Mouse (Mus musculus): ENCODE results near the gene Dennd4a. TPM values are rescaled to one million over a fixed set of nuclear protein-coding genes. Genes with fewer than 3 reads are reported as not detected.

Gene Dennd4a
- polyA plus RNA-seq, 1 experiment from 2014 or later = 6.1 TPM

DNA sequence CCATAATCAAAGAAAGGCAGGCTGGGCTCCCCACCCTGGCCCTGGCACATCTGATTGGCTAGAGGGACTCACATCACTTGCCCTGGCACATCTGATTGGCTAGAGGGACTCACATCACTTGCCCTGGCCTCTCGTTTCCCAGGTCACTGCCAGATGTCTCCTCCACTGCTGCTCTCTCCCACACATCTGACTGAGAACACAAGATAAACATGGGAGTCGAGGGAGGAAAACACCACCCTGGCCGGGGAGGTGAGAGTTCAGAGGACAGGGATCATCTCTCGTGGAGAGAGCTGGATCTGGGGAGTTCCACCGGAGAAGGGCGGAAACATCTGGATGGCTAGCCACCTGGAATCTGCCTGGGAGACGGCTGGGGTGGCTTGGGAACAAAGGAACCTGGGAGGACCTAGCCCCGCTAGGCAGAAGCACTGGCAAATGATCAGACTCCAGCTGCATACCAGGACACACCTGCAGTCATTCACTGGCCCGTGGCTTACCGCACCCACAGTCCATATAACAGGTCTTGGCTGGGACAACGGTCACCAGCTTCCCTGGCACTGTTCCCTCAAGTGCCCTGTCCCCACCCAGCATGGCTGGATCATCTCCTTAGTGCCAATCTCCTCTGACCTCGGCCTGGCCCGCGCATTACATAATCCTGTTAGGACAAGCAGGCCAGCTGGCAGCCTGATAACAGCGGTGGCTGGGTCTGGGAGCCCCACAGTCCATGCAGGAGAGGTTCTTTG, 123.0 kb downstream of the Dennd4a start:
- H3K9ac ChIP-seq (ENCODE audit: low read depth, low read length) = no peak overlapping the region
- H3K9me3 ChIP-seq (ENCODE audit: control insufficient read depth, low read length) = no peaks in the 10 kb centered on the region
- peak; percentile 90; the same call in 1 of the 2 replicates for ATAC-seq (ENCODE audit: low FRiP score, low TSS enrichment)
- H3K4me3 ChIP-seq (ENCODE audit: low read length) = 0 out of 2 replicates have a peak overlapping the region, but pooled peaks have one; percentile 4
- H3K27ac ChIP-seq (ENCODE audit: low read depth, low read length) = peak overlapping the region; percentile 48
- no peaks in the 10 kb centered on the region for H3K27me3 ChIP-seq (ENCODE audit: control insufficient read depth, insufficient read depth, low read length)
- 33% methylated on average over 15 of the region's 15 CpGs for WGBS
- H3K36me3 ChIP-seq (ENCODE audit: control insufficient read depth, insufficient read depth, low read length) = no peaks in the 10 kb centered on the region
- peak overlapping the region; percentile 37; the same call in 1 of the 2 replicates for H3K4me2 ChIP-seq (replicated peaks; ENCODE audit: low read depth, low read length)
- H3K4me1 ChIP-seq (ENCODE audit: control insufficient read depth, insufficient read depth, low read length) = no peaks in the 10 kb centered on the region

DNA sequence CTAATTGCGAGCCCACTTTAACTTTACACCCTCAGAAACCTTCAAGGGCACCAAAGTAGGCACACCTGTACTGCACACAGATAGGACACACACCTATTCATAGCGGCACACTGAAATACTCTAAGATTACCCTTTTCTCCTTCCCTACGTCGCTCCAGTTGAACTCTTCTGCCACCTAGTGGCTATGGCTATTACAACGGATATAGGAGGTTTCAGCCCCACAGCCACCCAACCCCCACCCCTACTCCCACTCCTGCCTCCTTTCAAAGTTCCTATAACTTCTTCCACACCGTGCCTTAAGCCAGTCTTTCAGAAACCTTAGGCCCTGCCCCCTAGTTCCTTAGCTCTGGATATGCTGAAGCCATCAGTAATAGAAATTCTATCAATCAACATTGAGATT, 125.4 kb downstream of the Dennd4a start:
- Histone ChIP-seq H3K27ac (ENCODE audit: low read depth, low read length) (no peak overlapping the region), H3K4me2 (replicated peaks; ENCODE audit: low read depth, low read length) (no peak overlapping the region), H3K27me3 (ENCODE audit: control insufficient read depth, insufficient read depth, low read length) (no peaks in the 10 kb centered on the region), H3K36me3 (ENCODE audit: control insufficient read depth, insufficient read depth, low read length) (no peaks in the 10 kb centered on the region), H3K4me3 (ENCODE audit: low read length) (no peak overlapping the region), H3K4me1 (ENCODE audit: control insufficient read depth, insufficient read depth, low read length) (peaks cover 3% of the 10 kb centered on the region; the same call in 1 of the 2 replicates), H3K9ac (ENCODE audit: low read depth, low read length) (no peak overlapping the region), H3K9me3 (ENCODE audit: control insufficient read depth, low read length) (no peaks in the 10 kb centered on the region)
- ATAC-seq (ENCODE audit: low FRiP score, low TSS enrichment) = no peak
- whole genome bisulfite sequencing = 9% methylated on average over 6 of the region's 6 CpGs

DNA sequence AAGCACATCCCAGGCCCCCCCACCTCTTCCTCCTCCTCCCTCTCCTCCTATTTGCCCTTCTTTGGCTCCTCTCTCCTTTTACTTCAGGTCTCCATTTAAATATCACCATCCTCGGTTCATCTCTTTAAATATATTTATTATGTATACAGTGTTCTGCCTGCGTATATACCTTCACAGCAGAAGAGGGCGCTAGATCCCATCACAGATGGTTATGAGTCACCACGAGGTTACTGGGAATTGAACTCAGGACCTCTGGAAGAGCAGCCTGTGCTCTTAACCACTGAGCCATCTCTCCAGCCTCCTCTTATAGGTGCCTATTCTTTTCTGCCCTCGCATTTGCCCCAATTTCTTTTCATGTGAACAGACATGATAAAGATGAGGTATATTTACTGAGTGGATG, 126.4 kb downstream of the Dennd4a start:
- Histone ChIP-seq H3K36me3 (ENCODE audit: control insufficient read depth, insufficient read depth, low read length) (no peaks in the 10 kb centered on the region), H3K27me3 (ENCODE audit: control insufficient read depth, insufficient read depth, low read length) (no peaks in the 10 kb centered on the region), H3K9me3 (ENCODE audit: control insufficient read depth, low read length) (no peaks in the 10 kb centered on the region), H3K9ac (ENCODE audit: low read depth, low read length) (no peak overlapping the region), H3K4me3 (ENCODE audit: low read length) (no peak overlapping the region), H3K4me1 (ENCODE audit: control insufficient read depth, insufficient read depth, low read length) (peaks cover 3% of the 10 kb centered on the region; the same call in 1 of the 2 replicates), H3K27ac (ENCODE audit: low read depth, low read length) (no peak overlapping the region), H3K4me2 (replicated peaks; ENCODE audit: low read depth, low read length) (no peak overlapping the region)
- no peak for ATAC-seq (ENCODE audit: low FRiP score, low TSS enrichment)
- WGBS = 64% methylated on average over 5 of the region's 5 CpGs

DNA sequence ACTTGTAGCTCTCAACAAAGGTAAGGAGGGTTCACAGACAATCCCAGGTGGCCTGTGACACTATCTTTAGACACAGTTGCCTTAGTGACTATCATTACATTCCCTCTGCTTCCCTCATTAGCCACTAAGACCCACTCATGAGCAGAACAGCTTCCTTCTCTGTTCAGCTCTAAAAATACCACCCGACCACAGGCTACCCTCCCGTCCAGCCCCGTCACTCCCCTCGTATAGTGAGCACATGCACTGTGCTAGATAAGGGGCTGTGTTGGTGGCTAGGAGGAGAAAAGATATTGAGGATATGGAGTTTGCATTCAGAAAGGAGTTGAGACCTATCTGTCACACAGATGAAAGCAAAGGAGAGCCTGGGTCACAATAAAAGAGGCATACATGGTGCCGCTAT, 127.4 kb downstream of the Dennd4a start:
- no peaks in the 10 kb centered on the region for H3K9me3 ChIP-seq (ENCODE audit: control insufficient read depth, low read length)
- H3K4me1 ChIP-seq (ENCODE audit: control insufficient read depth, insufficient read depth, low read length) = peaks cover 3% of the 10 kb centered on the region; the same call in 1 of the 2 replicates
- no peak overlapping the region for H3K27ac ChIP-seq (ENCODE audit: low read depth, low read length)
- no peak overlapping the region for H3K4me2 ChIP-seq (replicated peaks; ENCODE audit: low read depth, low read length)
- WGBS = 85% methylated on average over 5 of the region's 5 CpGs
- no peak overlapping the region for H3K4me3 ChIP-seq (ENCODE audit: low read length)
- no peaks in the 10 kb centered on the region for H3K27me3 ChIP-seq (ENCODE audit: control insufficient read depth, insufficient read depth, low read length)
- no peak for ATAC-seq (ENCODE audit: low FRiP score, low TSS enrichment)
- no peaks in the 10 kb centered on the region for H3K36me3 ChIP-seq (ENCODE audit: control insufficient read depth, insufficient read depth, low read length)
- no peak overlapping the region for H3K9ac ChIP-seq (ENCODE audit: low read depth, low read length)

DNA sequence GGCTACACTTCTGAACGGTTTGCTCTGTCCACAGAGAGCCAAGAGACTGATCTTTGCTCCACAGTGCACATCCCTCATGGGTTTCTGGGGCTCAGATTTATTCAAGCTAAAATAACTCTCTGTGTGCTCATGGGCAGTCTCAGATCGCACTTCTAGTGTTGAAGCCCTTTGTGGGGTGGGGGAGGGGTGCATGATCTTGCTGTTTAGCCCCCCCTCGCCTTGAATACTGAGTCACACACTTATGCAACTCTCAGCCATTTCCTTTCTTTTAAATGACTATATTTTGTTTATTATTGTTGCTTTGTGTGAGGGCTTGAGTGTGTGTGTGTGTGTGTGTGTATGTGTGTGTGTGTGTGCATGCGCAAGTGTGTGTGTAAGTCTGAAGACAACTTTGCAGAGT, 128.1 kb downstream of the Dennd4a start:
- no peaks in the 10 kb centered on the region for H3K36me3 ChIP-seq (ENCODE audit: control insufficient read depth, insufficient read depth, low read length)
- no peak overlapping the region for H3K4me3 ChIP-seq (ENCODE audit: low read length)
- H3K9ac ChIP-seq (ENCODE audit: low read depth, low read length) = no peak overlapping the region
- H3K4me2 ChIP-seq (replicated peaks; ENCODE audit: low read depth, low read length) = no peak overlapping the region
- no peak for ATAC-seq (ENCODE audit: low FRiP score, low TSS enrichment)
- peaks cover 7% of the 10 kb centered on the region; the same call in 1 of the 2 replicates for H3K4me1 ChIP-seq (ENCODE audit: control insufficient read depth, insufficient read depth, low read length)
- no peak overlapping the region for H3K27ac ChIP-seq (ENCODE audit: low read depth, low read length)
- H3K9me3 ChIP-seq (ENCODE audit: control insufficient read depth, low read length) = no peaks in the 10 kb centered on the region
- WGBS = 59% methylated on average over 4 of the region's 4 CpGs
- no peaks in the 10 kb centered on the region for H3K27me3 ChIP-seq (ENCODE audit: control insufficient read depth, insufficient read depth, low read length)

DNA sequence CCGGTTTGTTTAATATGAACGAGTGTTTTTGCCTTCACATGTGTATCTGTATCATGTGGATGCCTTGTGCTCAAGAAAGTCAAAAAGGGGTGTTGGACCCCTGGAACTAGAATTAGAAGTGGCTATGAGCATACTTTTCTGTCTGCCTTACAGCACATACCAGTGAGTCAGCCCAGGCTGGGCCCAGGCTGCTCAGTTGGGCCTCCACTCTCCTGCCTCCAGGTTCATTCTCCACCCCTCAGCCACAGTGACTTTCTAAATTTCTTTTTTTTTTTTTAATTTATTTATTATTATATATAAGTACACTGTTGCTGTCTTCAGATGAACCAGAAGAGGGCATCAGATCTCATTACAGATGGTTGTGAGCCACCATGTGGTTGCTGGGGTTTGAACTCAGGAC, 128.7 kb downstream of the Dennd4a start:
- no peak overlapping the region for H3K9ac ChIP-seq (ENCODE audit: low read depth, low read length)
- H3K9me3 ChIP-seq (ENCODE audit: control insufficient read depth, low read length) = no peaks in the 10 kb centered on the region
- H3K4me2 ChIP-seq (replicated peaks; ENCODE audit: low read depth, low read length) = no peak overlapping the region
- no peaks in the 10 kb centered on the region for H3K27me3 ChIP-seq (ENCODE audit: control insufficient read depth, insufficient read depth, low read length)
- no peak overlapping the region for H3K4me3 ChIP-seq (ENCODE audit: low read length)
- no peak overlapping the region for H3K27ac ChIP-seq (ENCODE audit: low read depth, low read length)
- H3K4me1 ChIP-seq (ENCODE audit: control insufficient read depth, insufficient read depth, low read length) = peaks cover 10% of the 10 kb centered on the region; the same call in 1 of the 2 replicates
- ATAC-seq (ENCODE audit: low FRiP score, low TSS enrichment) = no peak
- 83% methylated on average over 2 of the region's 2 CpGs for WGBS
- H3K36me3 ChIP-seq (ENCODE audit: control insufficient read depth, insufficient read depth, low read length) = no peaks in the 10 kb centered on the region

DNA sequence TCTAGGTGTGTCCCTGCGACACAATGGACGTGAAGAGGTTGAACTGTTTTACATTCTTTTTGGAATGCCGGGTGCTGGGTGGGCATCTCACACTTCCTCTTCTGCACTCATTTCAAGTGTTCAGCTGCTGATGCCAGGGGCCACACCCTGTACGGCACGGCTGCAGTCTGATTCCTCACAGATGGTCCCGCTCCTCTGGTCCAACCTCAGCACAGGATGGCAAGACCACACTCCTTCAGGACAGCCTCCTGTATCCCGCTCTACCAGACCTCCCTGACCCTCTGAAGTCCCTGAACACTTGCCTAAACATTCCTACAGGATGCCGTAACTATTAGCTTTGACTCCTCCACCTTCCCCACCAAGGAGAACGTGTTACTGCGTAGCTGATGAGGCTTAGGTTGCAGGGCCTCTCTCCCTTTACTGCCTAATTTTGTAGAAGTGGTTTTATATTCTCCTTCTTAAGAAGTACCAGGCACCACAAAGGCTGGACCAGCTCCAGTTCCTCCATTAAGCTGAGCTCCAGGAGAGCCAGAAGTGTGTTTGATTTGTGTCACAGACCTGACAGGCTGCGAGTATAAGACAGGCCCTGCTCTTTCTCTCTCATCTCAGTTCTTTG, 129.7 kb downstream of the Dennd4a start:
- no peaks in the 10 kb centered on the region for H3K27me3 ChIP-seq (ENCODE audit: control insufficient read depth, insufficient read depth, low read length)
- 57% methylated on average over 11 of the region's 11 CpGs for WGBS
- no peak overlapping the region for H3K27ac ChIP-seq (ENCODE audit: low read depth, low read length)
- peaks cover 16% of the 10 kb centered on the region; the same call in 1 of the 2 replicates for H3K4me1 ChIP-seq (ENCODE audit: control insufficient read depth, insufficient read depth, low read length)
- no peak for ATAC-seq (ENCODE audit: low FRiP score, low TSS enrichment)
- H3K4me3 ChIP-seq (ENCODE audit: low read length) = no peak overlapping the region
- H3K36me3 ChIP-seq (ENCODE audit: control insufficient read depth, insufficient read depth, low read length) = no peaks in the 10 kb centered on the region
- no peak overlapping the region for H3K9ac ChIP-seq (ENCODE audit: low read depth, low read length)
- no peaks in the 10 kb centered on the region for H3K9me3 ChIP-seq (ENCODE audit: control insufficient read depth, low read length)
- no peak overlapping the region for H3K4me2 ChIP-seq (replicated peaks; ENCODE audit: low read depth, low read length)

DNA sequence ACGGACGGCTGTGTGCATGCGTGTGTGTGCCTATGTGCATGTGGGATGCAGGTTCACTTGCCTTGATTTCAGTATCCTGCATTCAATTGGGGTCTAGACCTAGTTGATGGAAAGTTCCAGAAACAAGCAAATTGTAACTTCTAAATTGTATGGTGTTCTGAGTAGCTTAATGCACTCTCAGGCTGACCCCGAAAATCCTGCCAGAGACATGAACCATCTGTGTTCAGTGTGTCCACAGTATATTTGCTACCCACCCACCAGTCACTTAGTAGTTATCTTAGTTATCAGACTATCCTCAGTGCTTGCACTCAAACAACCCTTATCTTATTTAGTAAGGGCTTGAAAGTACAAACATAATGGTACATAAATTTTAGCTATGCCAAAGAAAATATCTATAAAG, 130.5 kb downstream of the Dennd4a start:
- H3K27ac ChIP-seq (ENCODE audit: low read depth, low read length) = no peak overlapping the region
- H3K4me3 ChIP-seq (ENCODE audit: low read length) = no peak overlapping the region
- no peak for ATAC-seq (ENCODE audit: low FRiP score, low TSS enrichment)
- no peaks in the 10 kb centered on the region for H3K9me3 ChIP-seq (ENCODE audit: control insufficient read depth, low read length)
- no peaks in the 10 kb centered on the region for H3K27me3 ChIP-seq (ENCODE audit: control insufficient read depth, insufficient read depth, low read length)
- H3K36me3 ChIP-seq (ENCODE audit: control insufficient read depth, insufficient read depth, low read length) = no peaks in the 10 kb centered on the region
- H3K4me2 ChIP-seq (replicated peaks; ENCODE audit: low read depth, low read length) = no peak overlapping the region
- H3K9ac ChIP-seq (ENCODE audit: low read depth, low read length) = no peak overlapping the region
- WGBS = 86% methylated on average over 4 of the region's 4 CpGs
- peaks cover 19% of the 10 kb centered on the region for H3K4me1 ChIP-seq (ENCODE audit: control insufficient read depth, insufficient read depth, low read length)

DNA sequence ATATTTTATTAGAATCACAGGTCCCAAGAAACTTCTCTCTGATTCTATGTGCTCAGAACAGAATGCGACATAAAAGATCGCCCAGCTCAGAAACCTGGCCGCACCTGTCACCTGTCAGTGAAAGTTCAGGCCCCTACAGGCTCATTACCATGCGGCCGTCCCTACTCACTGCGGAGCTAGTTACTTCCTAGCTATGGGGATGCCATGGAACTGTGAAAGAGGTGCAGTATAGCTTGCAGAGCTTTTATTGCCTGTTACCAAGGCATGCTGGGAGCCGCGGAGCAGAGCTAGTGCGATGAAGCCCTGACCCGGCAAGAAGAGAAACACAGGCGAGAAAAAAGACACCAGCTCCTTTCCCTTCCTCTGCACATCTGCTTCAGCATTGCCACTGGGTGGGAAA, 132.9 kb downstream of the Dennd4a start:
- Histone ChIP-seq H3K9me3 (ENCODE audit: control insufficient read depth, low read length) (no peaks in the 10 kb centered on the region), H3K27me3 (ENCODE audit: control insufficient read depth, insufficient read depth, low read length) (no peaks in the 10 kb centered on the region), H3K4me3 (ENCODE audit: low read length) (no peak overlapping the region), H3K4me1 (ENCODE audit: control insufficient read depth, insufficient read depth, low read length) (peaks cover 19% of the 10 kb centered on the region), H3K27ac (ENCODE audit: low read depth, low read length) (no peak overlapping the region), H3K9ac (ENCODE audit: low read depth, low read length) (no peak overlapping the region), H3K4me2 (replicated peaks; ENCODE audit: low read depth, low read length) (peak overlapping the region; percentile 19; the same call in 1 of the 2 replicates), H3K36me3 (ENCODE audit: control insufficient read depth, insufficient read depth, low read length) (no peaks in the 10 kb centered on the region)
- ATAC-seq (ENCODE audit: low FRiP score, low TSS enrichment) = no peak
- 8% methylated on average over 11 of the region's 11 CpGs for whole genome bisulfite sequencing

Measured in kidney, embryonic 14.5 days (tissue).